Mouse (Mus musculus) adrenal gland, postnatal 25 days (tissue): ENCODE results near the gene Ggt5. TPM values are rescaled to one million over a fixed set of nuclear protein-coding genes. Genes with fewer than 3 reads are reported as not detected.
"Not testable (repeated sequence)": the region's sequence is repeated elsewhere in the genome, so short reads cannot be mapped to it uniquely, and the experiment has no call there.

Experiments used
- DNase-seq: peaks from one replicate; pipeline ENCODE4 v3.0.0; 2021; ENCODE audit warnings: mixed read lengths
- long read RNA-seq: library from polyadenylated mRNA; stranded (forward); transcript quantifications from one replicate; pipeline ENCODE4 v2.0.0, GENCODE M21; 2021
- total RNA-seq: library from RNA; stranded (reverse); gene quantifications from 2 replicates; pipeline ENCODE4 v1.2.3, GENCODE M21; 2021

Gene Ggt5
- total RNA-seq, result 5.9 and 6.8 TPM in 2 replicates
- long read RNA-seq, full-length matches to known transcripts, result 6 of 8 reads
- long read RNA-seq, partial matches to known transcripts, result 0 of 8 reads
- long read RNA-seq, other reads (novel, unspliced or antisense), result 2 of 8 reads

GRCm38 (mm10) chr10:75589129-75589528 lies at the start of gene Ggt5:
Ggt5 (plus strand) TSS chr10:75589340.
- peak; percentile 36 for DNase-seq

- DNase-seq, result no peak
Measured at GRCm38 (mm10) chr10:75547901-75548300, 41.2 kb upstream of the Ggt5 start.

- no peak for DNase-seq
Measured at GRCm38 (mm10) chr10:75548486-75548885, 40.7 kb upstream of the Ggt5 start.

- DNase-seq, result no peak
Measured at GRCm38 (mm10) chr10:75549886-75550285, 39.3 kb upstream of the Ggt5 start.

GRCm38 (mm10) chr10:75551175-75551574 lies 38.0 kb upstream of the Ggt5 start:
- no peak for DNase-seq

- DNase-seq, result no peak
Measured at GRCm38 (mm10) chr10:75552106-75552505, 37.0 kb upstream of the Ggt5 start.

- DNase-seq, result no peak
Measured at GRCm38 (mm10) chr10:75552701-75553450, 36.3 kb upstream of the Ggt5 start.

GRCm38 (mm10) chr10:75554090-75554489 lies 35.0 kb upstream of the Ggt5 start:
- no peak for DNase-seq

GRCm38 (mm10) chr10:75555557-75555956 lies 33.6 kb upstream of the Ggt5 start:
- no peak for DNase-seq

- DNase-seq, result peak; percentile 26
Measured at GRCm38 (mm10) chr10:75556026-75556425, 33.1 kb upstream of the Ggt5 start.

- DNase-seq, result no peak
Measured at GRCm38 (mm10) chr10:75558515-75558914, 30.6 kb upstream of the Ggt5 start.

GRCm38 (mm10) chr10:75559041-75559675 lies 30.0 kb upstream of the Ggt5 start:
- no peak for DNase-seq

- peak; percentile 67 for DNase-seq
Measured at GRCm38 (mm10) chr10:75559676-75560548, 29.2 kb upstream of the Ggt5 start, which contains the start of gene Lrrc75b. Lrrc75b (minus strand) TSS chr10:75560330.

- no peak for DNase-seq
Measured at GRCm38 (mm10) chr10:75560549-75560899, 28.6 kb upstream of the Ggt5 start.

GRCm38 (mm10) chr10:75561071-75561654 lies 28.0 kb upstream of the Ggt5 start, which contains the start of gene Ggt1:
Ggt1 (plus strand) TSS chr10:75561604.
- DNase-seq, result no peak

- DNase-seq, result no peak
Measured at GRCm38 (mm10) chr10:75562596-75562995, 26.5 kb upstream of the Ggt5 start.

GRCm38 (mm10) chr10:75564687-75565265 lies 24.4 kb upstream of the Ggt5 start:
- DNase-seq, result no peak

GRCm38 (mm10) chr10:75565436-75565835 lies 23.7 kb upstream of the Ggt5 start:
- no peak for DNase-seq

- no peak for DNase-seq
Measured at GRCm38 (mm10) chr10:75565906-75566305, 23.2 kb upstream of the Ggt5 start.

- DNase-seq, result no peak
Measured at GRCm38 (mm10) chr10:75566321-75566720, 22.8 kb upstream of the Ggt5 start.

- DNase-seq, result not testable (repeated sequence)
Measured at GRCm38 (mm10) chr10:75566765-75567164, 22.4 kb upstream of the Ggt5 start.

GRCm38 (mm10) chr10:75568029-75568428 lies 21.1 kb upstream of the Ggt5 start:
- no peak for DNase-seq
